In genomic region chr10:93142600-93143284, GRCm38 (mm10) we compare ENCODE assay signal across 10 mouse cellular contexts. TPM values are rescaled to one million over a fixed set of nuclear protein-coding genes. Genes with fewer than 3 reads are reported as not detected.
DNase-seq lines count a peak whose midpoint lies in the region; ATAC-seq and TF ChIP-seq lines count a peak whose summit lies in the region.
"Had no signal": no experiment of that assay in that cellular context is flagged by ENCODE, and none has a peak within 500 bp of the region (broad histone marks: within the 10 kb centered on the region; RNA-seq: fewer than 3 reads in every experiment).

No protein-coding gene starts in this region.

- 49% methylated on average over 8 of the region's 8 CpGs for WGBS in hindbrain, embryonic 14.5 days
- 63% methylated on average over 8 of the region's 8 CpGs for WGBS in hindbrain, embryonic 12.5 days
- 42% methylated on average over 8 of the region's 8 CpGs for WGBS in hindbrain, postnatal 0 days

- no peak overlapping the region for H3K4me3 ChIP-seq in hindbrain, embryonic 14.5 days (replicated peaks; ENCODE audit: low read length)
- H3K4me3 ChIP-seq in hindbrain, embryonic 12.5 days, result no peak overlapping the region
- no peak overlapping the region for H3K4me3 ChIP-seq in hindbrain, postnatal 0 days (ENCODE audit: low read length)
- H3K4me3 ChIP-seq: limb, embryonic 15.5 days had no signal

- H3K27ac ChIP-seq in hindbrain, embryonic 14.5 days, result no peak overlapping the region
- no peak overlapping the region for H3K27ac ChIP-seq in hindbrain, embryonic 12.5 days
- H3K27ac ChIP-seq in hindbrain, postnatal 0 days, result no peak overlapping the region
- H3K27ac ChIP-seq: limb, embryonic 15.5 days had no signal

- H3K27me3 ChIP-seq in hindbrain, embryonic 14.5 days (ENCODE audit: control insufficient read depth, insufficient read depth, low read length), result no peaks in the 10 kb centered on the region
- no peaks in the 10 kb centered on the region for H3K27me3 ChIP-seq in hindbrain, embryonic 12.5 days
- no peaks in the 10 kb centered on the region for H3K27me3 ChIP-seq in hindbrain, postnatal 0 days (ENCODE audit: insufficient read depth, low read length)
- H3K27me3 ChIP-seq: limb, embryonic 15.5 days had no signal

- TF ChIP-seq POLR2A in brain, embryonic 14.5 days (IDR thresholded peaks at IDR 0.05; ENCODE audit: borderline replicate concordance, extremely low read depth, insufficient read depth, insufficient read length, poor library complexity, severe bottlenecking), result no peak

- TF ChIP-seq CTCF in brain, embryonic 14.5 days (IDR thresholded peaks at IDR 0.05; ENCODE audit: borderline replicate concordance, extremely low read depth, insufficient read depth, insufficient read length), result no peak
- no peak for TF ChIP-seq CTCF in hindbrain, postnatal 0 days (IDR thresholded peaks at IDR 0.05; ENCODE audit: low read depth)

- H3K4me1 ChIP-seq in hindbrain, embryonic 14.5 days (replicated peaks; ENCODE audit: control insufficient read depth, insufficient read depth, low read length), result 0 out of 2 replicates have a peak, but pooled peaks cover 4% of the 10 kb centered on the region
- H3K4me1 ChIP-seq in hindbrain, embryonic 12.5 days, result no peaks in the 10 kb centered on the region; the same call in 1 of the 2 replicates
- no peaks in the 10 kb centered on the region for H3K4me1 ChIP-seq in hindbrain, postnatal 0 days (ENCODE audit: insufficient read depth, low read length)
- H3K4me1 ChIP-seq: limb, embryonic 15.5 days had no signal

- no peak for DNase-seq in hindbrain, embryonic 14.5 days (ENCODE audit: low spot score)
- peak; percentile 60 for DNase-seq in brain, embryonic 14.5 days (ENCODE audit: low read depth)
- no peak for DNase-seq in hindbrain, postnatal 0 days (ENCODE audit: low spot score)
- DNase-seq in naive thymus-derived CD4-positive, alpha-beta T cell, adult 2 months (ENCODE audit: low read depth), result peak; percentile 53
- DNase-seq in cerebellum, postnatal 36 days, result no peak
- no peak for DNase-seq in frontal cortex, postnatal 14 days (ENCODE audit: low spot score in 2 of 2)
- DNase-seq: kidney, adult 8-10 months had no signal

- ATAC-seq in hindbrain, embryonic 14.5 days (ENCODE audit: low FRiP score), result no peak
- ATAC-seq in hindbrain, embryonic 12.5 days (ENCODE audit: low FRiP score), result no peak
- ATAC-seq in hindbrain, postnatal 0 days, result no peak
- ATAC-seq in erythroid progenitor cell, adult 5-6 weeks (replicated peaks; ENCODE audit: low FRiP score, poor library complexity, severe bottlenecking), result no peak

- H3K9me3 ChIP-seq in hindbrain, embryonic 14.5 days (ENCODE audit: control insufficient read depth, low read length), result no peaks in the 10 kb centered on the region
- no peaks in the 10 kb centered on the region for H3K9me3 ChIP-seq in hindbrain, embryonic 12.5 days (replicated peaks)
- H3K9me3 ChIP-seq in hindbrain, postnatal 0 days (ENCODE audit: low read length), result no peaks in the 10 kb centered on the region
- H3K9me3 ChIP-seq: limb, embryonic 15.5 days had no signal

- H3K36me3 ChIP-seq in hindbrain, embryonic 14.5 days (replicated peaks; ENCODE audit: control insufficient read depth, insufficient read depth), result no peaks in the 10 kb centered on the region
- H3K36me3 ChIP-seq in hindbrain, embryonic 12.5 days, result no peaks in the 10 kb centered on the region
- no peaks in the 10 kb centered on the region for H3K36me3 ChIP-seq in hindbrain, postnatal 0 days (ENCODE audit: insufficient read depth, low read length)
- H3K36me3 ChIP-seq: limb, embryonic 15.5 days had no signal

- H3K9ac ChIP-seq in hindbrain, embryonic 14.5 days, result no peak overlapping the region
- no peak overlapping the region for H3K9ac ChIP-seq in hindbrain, embryonic 12.5 days
- H3K9ac ChIP-seq in hindbrain, postnatal 0 days (replicated peaks; ENCODE audit: low read length), result no peak overlapping the region
- H3K9ac ChIP-seq: limb, embryonic 15.5 days had no signal

- H3K4me2 ChIP-seq in hindbrain, embryonic 14.5 days (replicated peaks), result peak overlapping the region; percentile 17; the same call in 1 of the 2 replicates
- no peak overlapping the region for H3K4me2 ChIP-seq in hindbrain, embryonic 12.5 days (replicated peaks)
- H3K4me2 ChIP-seq in hindbrain, postnatal 0 days (ENCODE audit: low read depth, low read length), result peak overlapping the region; percentile 38
- H3K4me2 ChIP-seq: limb, embryonic 15.5 days had no signal

RNA-seq across cellular contexts. Expression of gene Cdk17, which starts 17.9 kb away (rescaled TPM):
- polyA plus RNA-seq in hindbrain, embryonic 14.5 days (2014; fragmentation: Nextera tagmentation; extraction: Ambion mirVana), result 61.1 and 68.3 TPM in 2 replicates
- 49.7 and 49.8 TPM in 2 replicates for polyA plus RNA-seq in hindbrain, embryonic 12.5 days (2016; fragmentation: Nextera tagmentation; extraction: Ambion mirVana)
- 64.3 and 70.5 TPM in 2 replicates for polyA plus RNA-seq in brain, embryonic 14.5 days (2012; rRNA removed)
- 63.3 and 82.1 TPM in 2 replicates for total RNA-seq in hindbrain, postnatal 0 days (2014; rRNA removed)
- polyA plus RNA-seq in hindbrain, postnatal 0 days (2015; fragmentation: Nextera tagmentation; extraction: Ambion mirVana), result 32.4 and 32.6 TPM in 2 replicates
- 65.2 and 109 TPM in 2 replicates for total RNA-seq in erythroid progenitor cell, adult 5-6 weeks (2015; ENCODE audit: low replicate concordance)
- 61.7 and 79.3 TPM in 2 replicates for total RNA-seq in erythroid progenitor cell, adult 5-6 weeks (2017; ENCODE audit: low replicate concordance)

Comparison
In these comparisons a context has a peak if more than half of its experiments do, and no peak if none do; other contexts are left out.
1. DNase-seq: peak in brain, embryonic 14.5 days (single experiment) and naive thymus-derived CD4-positive, alpha-beta T cell, adult 2 months (single experiment); none in hindbrain, embryonic 14.5 days (single experiment), hindbrain, postnatal 0 days (single experiment), cerebellum, postnatal 36 days (0 of 2) and frontal cortex, postnatal 14 days (0 of 2).